Mouse (Mus musculus): ENCODE data around the gene Pxdc1. TPM values are rescaled to one million over a fixed set of nuclear protein-coding genes. Genes with fewer than 3 reads are reported as not detected.

Pxdc1 gene
- polyA plus RNA-seq, 1 experiment from 2014 or later: 12.4 TPM

DNA sequence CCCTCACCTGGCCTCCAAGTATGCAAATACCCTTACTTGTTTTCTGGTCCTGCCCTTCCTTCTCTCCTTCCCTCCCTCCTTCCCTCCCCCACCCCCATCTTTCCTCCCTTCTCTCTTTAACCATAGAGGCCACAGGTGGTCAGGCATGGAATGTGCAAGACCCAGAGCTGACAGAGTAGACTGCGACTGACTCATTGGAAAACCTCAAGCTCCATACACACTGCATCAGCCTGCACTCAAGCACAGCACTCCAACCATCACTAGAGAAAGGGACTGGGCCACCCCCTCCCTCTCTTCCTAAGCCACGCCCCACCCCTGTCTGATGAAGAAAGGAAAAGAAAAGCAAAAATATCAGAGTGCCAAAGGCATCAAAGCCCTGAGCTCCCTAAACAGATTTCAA is 12.2 kb downstream of the Pxdc1 start:
- Histone ChIP-seq H3K27ac (no peak overlapping the region), H3K27me3 (ENCODE audit: insufficient read depth, low read length) (no peaks in the 10 kb centered on the region), H3K36me3 (ENCODE audit: insufficient read depth, low read length) (no peaks in the 10 kb centered on the region), H3K4me2 (ENCODE audit: low read length) (no peak overlapping the region), H3K9me3 (replicated peaks; ENCODE audit: low read length) (no peaks in the 10 kb centered on the region), H3K4me3 (replicated peaks; ENCODE audit: low read depth, low read length) (no peak overlapping the region), H3K9ac (ENCODE audit: low read depth, low read length) (no peak overlapping the region), H3K4me1 (replicated peaks; ENCODE audit: insufficient read depth, low read length) (no peaks in the 10 kb centered on the region)
- no peak for TF ChIP-seq CTCF (IDR thresholded peaks at IDR 0.05; ENCODE audit: low read depth)
- DNase-seq (ENCODE audit: low spot score) (no peak), ATAC-seq (replicated peaks; ENCODE audit: low FRiP score, low read depth) (no peak)
- WGBS: 52% methylated on average over 2 of the region's 2 CpGs

DNA sequence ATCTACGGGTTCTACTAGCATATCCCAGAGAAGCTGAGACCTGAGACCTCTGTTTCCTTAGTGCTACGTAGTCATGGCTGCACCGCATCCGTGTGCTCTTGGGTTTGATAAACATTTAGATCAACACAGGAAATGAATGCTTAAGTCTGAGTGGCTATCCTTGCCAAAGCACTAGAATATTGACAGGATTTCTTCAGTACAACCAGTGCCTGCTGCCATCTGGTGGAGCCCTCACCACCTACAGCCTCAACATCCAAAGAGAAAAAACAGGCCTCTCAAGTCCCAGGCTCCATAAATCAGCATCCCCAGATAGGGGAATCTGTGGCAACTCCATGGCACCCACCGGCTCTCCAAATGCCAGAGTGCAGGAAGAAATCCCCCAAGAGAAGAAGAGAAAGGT is 17.3 kb downstream of the Pxdc1 start:
- DNase-seq (ENCODE audit: low spot score) (peak; percentile 90), ATAC-seq (replicated peaks; ENCODE audit: low FRiP score, low read depth) (no peak)
- no peak overlapping the region for H3K4me2 ChIP-seq (ENCODE audit: low read length)
- H3K9me3 ChIP-seq (replicated peaks; ENCODE audit: low read length): no peaks in the 10 kb centered on the region
- H3K36me3 ChIP-seq (ENCODE audit: insufficient read depth, low read length): no peaks in the 10 kb centered on the region
- no peaks in the 10 kb centered on the region for H3K4me1 ChIP-seq (replicated peaks; ENCODE audit: insufficient read depth, low read length)
- H3K9ac ChIP-seq (ENCODE audit: low read depth, low read length): no peak overlapping the region
- peak; percentile 96 for TF ChIP-seq CTCF (IDR thresholded peaks at IDR 0.05; ENCODE audit: low read depth)
- no peak overlapping the region for H3K4me3 ChIP-seq (replicated peaks; ENCODE audit: low read depth, low read length)
- 34% methylated on average over 5 of the region's 5 CpGs for WGBS
- no peaks in the 10 kb centered on the region for H3K27me3 ChIP-seq (ENCODE audit: insufficient read depth, low read length)
- no peak overlapping the region for H3K27ac ChIP-seq

DNA sequence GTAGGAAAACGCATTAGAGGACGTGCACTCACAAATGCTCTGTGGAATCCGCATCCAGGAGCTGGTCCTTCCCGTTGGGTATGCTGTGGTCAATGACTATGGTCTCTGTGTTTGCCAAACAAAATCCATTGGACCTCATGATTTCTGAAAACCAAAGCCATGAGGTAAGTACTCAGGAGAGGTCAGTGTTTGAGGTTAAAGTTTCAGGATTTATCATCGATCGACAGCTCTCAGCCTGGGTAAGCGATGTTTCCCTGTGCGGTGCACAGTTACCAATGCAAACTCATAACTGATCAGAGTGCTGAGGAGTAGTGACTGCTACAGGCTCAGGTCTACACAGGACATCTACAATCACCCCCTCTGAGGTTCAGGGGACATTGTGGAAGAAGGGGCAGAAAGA is 23.0 kb downstream of the Pxdc1 start:
- Histone ChIP-seq H3K9me3 (replicated peaks; ENCODE audit: low read length) (no peaks in the 10 kb centered on the region), H3K27ac (no peak overlapping the region), H3K4me2 (ENCODE audit: low read length) (no peak overlapping the region), H3K36me3 (ENCODE audit: insufficient read depth, low read length) (0 out of 2 replicates have a peak, but pooled peaks cover 3% of the 10 kb centered on the region), H3K9ac (ENCODE audit: low read depth, low read length) (no peak overlapping the region), H3K4me1 (replicated peaks; ENCODE audit: insufficient read depth, low read length) (no peaks in the 10 kb centered on the region), H3K4me3 (replicated peaks; ENCODE audit: low read depth, low read length) (no peak overlapping the region), H3K27me3 (ENCODE audit: insufficient read depth, low read length) (no peaks in the 10 kb centered on the region)
- no peak for TF ChIP-seq CTCF (IDR thresholded peaks at IDR 0.05; ENCODE audit: low read depth)
- WGBS: 95% methylated on average over 8 of the region's 8 CpGs
- DNase-seq (ENCODE audit: low spot score): no peak
- ATAC-seq (replicated peaks; ENCODE audit: low FRiP score, low read depth): no peak

DNA sequence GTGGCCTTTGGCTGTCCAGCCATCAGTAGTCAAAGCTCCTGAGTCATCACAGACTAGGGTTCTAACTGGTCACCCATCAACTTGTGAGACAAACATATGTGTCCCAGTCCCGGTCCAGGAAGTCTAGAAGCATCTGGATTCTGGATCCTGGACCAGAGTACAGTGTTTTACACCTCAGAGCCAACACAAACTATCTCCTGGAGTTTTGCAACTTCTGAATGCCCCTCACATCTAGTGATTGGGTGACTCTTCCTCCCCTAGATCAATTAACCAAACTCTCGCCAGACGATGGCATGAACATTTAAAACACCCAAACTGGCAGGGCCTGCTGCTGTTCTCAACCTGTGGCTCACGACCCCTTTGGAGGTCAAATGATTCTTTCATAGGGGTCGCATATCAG is 23.5 kb downstream of the Pxdc1 start:
- no peak overlapping the region for H3K9ac ChIP-seq (ENCODE audit: low read depth, low read length)
- WGBS: 96% methylated on average over 5 of the region's 5 CpGs
- ATAC-seq (replicated peaks; ENCODE audit: low FRiP score, low read depth) (no peak), DNase-seq (ENCODE audit: low spot score) (no peak)
- TF ChIP-seq CTCF (IDR thresholded peaks at IDR 0.05; ENCODE audit: low read depth): no peak
- no peaks in the 10 kb centered on the region for H3K27me3 ChIP-seq (ENCODE audit: insufficient read depth, low read length)
- no peak overlapping the region for H3K4me3 ChIP-seq (replicated peaks; ENCODE audit: low read depth, low read length)
- no peaks in the 10 kb centered on the region for H3K4me1 ChIP-seq (replicated peaks; ENCODE audit: insufficient read depth, low read length)
- no peak overlapping the region for H3K27ac ChIP-seq
- 0 out of 2 replicates have a peak, but pooled peaks cover 3% of the 10 kb centered on the region for H3K36me3 ChIP-seq (ENCODE audit: insufficient read depth, low read length)
- H3K4me2 ChIP-seq (ENCODE audit: low read length): no peak overlapping the region
- no peaks in the 10 kb centered on the region for H3K9me3 ChIP-seq (replicated peaks; ENCODE audit: low read length)

DNA sequence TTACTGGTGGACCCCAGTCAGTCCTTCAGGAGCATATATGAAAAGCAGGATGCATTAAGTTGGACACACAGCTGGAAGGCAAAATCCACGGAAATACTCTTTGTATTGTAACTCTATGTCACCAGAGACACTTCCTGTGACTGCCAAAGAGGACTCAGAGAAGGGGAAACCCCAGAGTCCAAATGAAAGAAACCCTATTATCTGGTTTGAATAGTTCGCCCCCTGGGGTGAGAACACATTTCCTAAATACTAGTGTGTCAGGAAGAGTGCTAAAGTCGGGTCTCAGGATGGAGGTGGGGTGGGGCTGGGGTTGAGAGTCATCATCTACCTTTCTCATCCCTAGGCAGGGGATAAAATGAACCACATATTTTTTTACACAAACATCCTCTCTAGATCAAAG is 25.8 kb downstream of the Pxdc1 start:
- H3K4me2 ChIP-seq (ENCODE audit: low read length): no peak overlapping the region
- no peaks in the 10 kb centered on the region for H3K4me1 ChIP-seq (replicated peaks; ENCODE audit: insufficient read depth, low read length)
- H3K9ac ChIP-seq (ENCODE audit: low read depth, low read length): no peak overlapping the region
- 0 out of 2 replicates have a peak, but pooled peaks cover 3% of the 10 kb centered on the region for H3K36me3 ChIP-seq (ENCODE audit: insufficient read depth, low read length)
- H3K4me3 ChIP-seq (replicated peaks; ENCODE audit: low read depth, low read length): no peak overlapping the region
- no peaks in the 10 kb centered on the region for H3K9me3 ChIP-seq (replicated peaks; ENCODE audit: low read length)
- no peak overlapping the region for H3K27ac ChIP-seq
- DNase-seq (ENCODE audit: low spot score) (no peak), ATAC-seq (replicated peaks; ENCODE audit: low FRiP score, low read depth) (no peak)
- no peak; the same call in 1 of the 2 replicates for TF ChIP-seq CTCF (IDR thresholded peaks at IDR 0.05; ENCODE audit: low read depth)
- H3K27me3 ChIP-seq (ENCODE audit: insufficient read depth, low read length): no peaks in the 10 kb centered on the region
- WGBS: 53% methylated on average over 3 of the region's 3 CpGs

DNA sequence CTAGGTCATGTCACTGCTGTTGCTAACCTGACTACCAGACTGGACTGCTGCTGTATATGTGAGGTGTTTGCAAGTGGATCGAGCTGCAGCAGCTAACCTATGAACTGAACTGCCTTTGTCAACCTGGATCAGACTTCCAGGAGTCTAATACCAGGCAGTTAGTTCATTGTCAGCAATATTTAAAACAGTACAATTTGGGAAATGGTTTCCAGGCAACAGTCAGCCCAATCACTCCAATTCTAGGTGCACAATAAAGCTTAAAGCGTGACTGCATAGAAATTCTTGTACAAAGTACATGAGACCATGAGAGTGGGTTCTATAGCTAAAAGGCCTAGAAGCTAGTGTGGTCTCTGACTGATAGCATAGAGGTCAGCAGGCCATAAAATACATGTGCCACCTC is 28.9 kb downstream of the Pxdc1 start:
- DNase-seq (ENCODE audit: low spot score) (no peak), ATAC-seq (replicated peaks; ENCODE audit: low FRiP score, low read depth) (no peak)
- Histone ChIP-seq H3K36me3 (ENCODE audit: insufficient read depth, low read length) (0 out of 2 replicates have a peak, but pooled peaks cover 3% of the 10 kb centered on the region), H3K27me3 (ENCODE audit: insufficient read depth, low read length) (no peaks in the 10 kb centered on the region), H3K4me2 (ENCODE audit: low read length) (no peak overlapping the region), H3K9me3 (replicated peaks; ENCODE audit: low read length) (no peaks in the 10 kb centered on the region), H3K27ac (no peak overlapping the region), H3K4me1 (replicated peaks; ENCODE audit: insufficient read depth, low read length) (no peaks in the 10 kb centered on the region), H3K4me3 (replicated peaks; ENCODE audit: low read depth, low read length) (no peak overlapping the region), H3K9ac (ENCODE audit: low read depth, low read length) (no peak overlapping the region)
- 97% methylated on average over 2 of the region's 2 CpGs for WGBS
- TF ChIP-seq CTCF (IDR thresholded peaks at IDR 0.05; ENCODE audit: low read depth): no peak

DNA sequence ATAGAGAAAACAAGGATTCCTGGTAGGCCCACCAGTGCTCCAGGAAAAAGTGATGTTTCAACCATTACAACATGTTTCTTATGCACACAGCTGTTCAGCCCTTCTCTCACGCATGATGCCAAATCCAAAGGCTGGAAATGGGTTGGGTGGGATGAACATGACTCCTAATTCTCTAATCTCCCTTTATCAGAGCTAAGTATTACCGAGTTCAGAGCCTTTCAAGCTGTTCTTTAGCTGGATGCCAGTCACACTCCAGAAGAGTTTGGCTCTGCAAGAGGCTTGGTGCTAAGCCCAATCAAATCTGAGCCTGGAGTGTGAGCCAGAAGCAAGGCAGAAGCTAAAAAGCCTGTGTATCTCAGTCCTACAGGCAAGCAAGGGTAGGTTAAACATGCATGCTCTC is 40.9 kb downstream of the Pxdc1 start:
- Histone ChIP-seq H3K9me3 (replicated peaks; ENCODE audit: low read length) (no peaks in the 10 kb centered on the region), H3K27me3 (ENCODE audit: insufficient read depth, low read length) (no peaks in the 10 kb centered on the region), H3K4me3 (replicated peaks; ENCODE audit: low read depth, low read length) (no peak overlapping the region), H3K27ac (no peak overlapping the region), H3K4me1 (replicated peaks; ENCODE audit: insufficient read depth, low read length) (no peaks in the 10 kb centered on the region), H3K36me3 (ENCODE audit: insufficient read depth, low read length) (no peaks in the 10 kb centered on the region), H3K4me2 (ENCODE audit: low read length) (no peak overlapping the region), H3K9ac (ENCODE audit: low read depth, low read length) (no peak overlapping the region)
- no peak for ATAC-seq (replicated peaks; ENCODE audit: low FRiP score, low read depth)
- no peak for DNase-seq (ENCODE audit: low spot score)
- TF ChIP-seq CTCF (IDR thresholded peaks at IDR 0.05; ENCODE audit: low read depth): no peak
- 77% methylated on average over 2 of the region's 2 CpGs for WGBS
